In genomic region chr2:155518531-155519270, GRCm38 (mm10) we compare ENCODE assay signal across 8 mouse cellular contexts. TPM values are rescaled to one million over a fixed set of nuclear protein-coding genes. Genes with fewer than 3 reads are reported as not detected.
DNase-seq lines count a peak whose midpoint lies in the region; ATAC-seq and TF ChIP-seq lines count a peak whose summit lies in the region.

No protein-coding gene starts in this region.

- no peak for TF ChIP-seq POLR2A in kidney, adult 2 months (IDR thresholded peaks at IDR 0.05; ENCODE audit: low read depth, low read length)

- DNase-seq in kidney, adult 2 months = peak; percentile 5
- no peak for DNase-seq in kidney, adult 9 months
- DNase-seq in R1 (ENCODE audit: low read depth, low spot score) = peak; percentile 17
- no peak for DNase-seq in hindbrain, embryonic 10.5 days (ENCODE audit: low spot score)
- no peak for DNase-seq in spleen, adult 12 weeks (ENCODE audit: low spot score)
- no peak for DNase-seq in frontal cortex, postnatal 14 days (ENCODE audit: low spot score in 2 of 2)
- DNase-seq in urinary bladder, postnatal 4 days (ENCODE audit: low spot score in 2 of 2) = no peak

- H3K9me3 ChIP-seq in hindbrain, embryonic 10.5 days = no peaks in the 10 kb centered on the region
- no peaks in the 10 kb centered on the region for H3K9me3 ChIP-seq in midbrain, embryonic 13.5 days

- no peak for TF ChIP-seq CTCF in kidney, adult 2 months (conservative IDR thresholded peaks at IDR 0.05; ENCODE audit: insufficient read depth, insufficient read length, low read depth, low read length)

- peak overlapping the region; percentile 69 for H3K9ac ChIP-seq in midbrain, embryonic 13.5 days (replicated peaks)

- no peaks in the 10 kb centered on the region for H3K27me3 ChIP-seq in kidney, adult 2 months (replicated peaks; ENCODE audit: control insufficient read depth, insufficient read depth, low read length)
- H3K27me3 ChIP-seq in hindbrain, embryonic 10.5 days (ENCODE audit: insufficient read depth, poor library complexity, severe bottlenecking) = peaks cover 22% of the 10 kb centered on the region
- H3K27me3 ChIP-seq in midbrain, embryonic 13.5 days = no peaks in the 10 kb centered on the region

- whole genome bisulfite sequencing in kidney, adult 2 months = 21% methylated on average over 18 of the region's 18 CpGs
- 27% methylated on average over 18 of the region's 18 CpGs for WGBS in hindbrain, embryonic 10.5 days
- WGBS in midbrain, embryonic 13.5 days = 26% methylated on average over 18 of the region's 18 CpGs

- H3K36me3 ChIP-seq in kidney, adult 2 months (ENCODE audit: control insufficient read depth, insufficient read depth, low read length) = peaks cover 2% of the 10 kb centered on the region; the same call in 1 of the 2 replicates
- H3K36me3 ChIP-seq in hindbrain, embryonic 10.5 days = no peaks in the 10 kb centered on the region
- no peaks in the 10 kb centered on the region for H3K36me3 ChIP-seq in midbrain, embryonic 13.5 days

- peaks cover 4% of the 10 kb centered on the region; the same call in 1 of the 2 replicates for H3K4me1 ChIP-seq in kidney, adult 2 months (ENCODE audit: control insufficient read depth, insufficient read depth, low read length)
- peaks cover 30% of the 10 kb centered on the region for H3K4me1 ChIP-seq in hindbrain, embryonic 10.5 days (replicated peaks)
- H3K4me1 ChIP-seq in midbrain, embryonic 13.5 days (replicated peaks) = peaks cover 23% of the 10 kb centered on the region

- ATAC-seq in midbrain, embryonic 13.5 days = no peak

- peak overlapping the region; percentile 68 for H3K4me2 ChIP-seq in midbrain, embryonic 13.5 days (replicated peaks)

- peak overlapping the region; percentile 75 for H3K27ac ChIP-seq in kidney, adult 2 months (ENCODE audit: insufficient read depth, low read depth, low read length)
- peak overlapping the region; percentile 87 for H3K27ac ChIP-seq in hindbrain, embryonic 10.5 days
- peak overlapping the region; percentile 78 for H3K27ac ChIP-seq in midbrain, embryonic 13.5 days

- H3K4me3 ChIP-seq in kidney, adult 2 months (ENCODE audit: insufficient read depth, low read depth, low read length) = peak overlapping the region; percentile 63
- H3K4me3 ChIP-seq in hindbrain, embryonic 10.5 days = peak overlapping the region; percentile 78
- peak overlapping the region; percentile 68 for H3K4me3 ChIP-seq in midbrain, embryonic 13.5 days (replicated peaks)

RNA-seq across cellular contexts. Expression of gene Ggt7, which starts 0.7 kb away (rescaled TPM):
- 2.4 and 4.8 TPM in 2 replicates for polyA plus RNA-seq in kidney, adult 2 months (2012; rRNA removed)
- 16.6 and 33.1 TPM in 2 replicates for polyA plus RNA-seq in hindbrain, embryonic 10.5 days (2016; fragmentation: Nextera tagmentation; extraction: Ambion mirVana)
- 62.3 and 65.0 TPM in 2 replicates for polyA plus RNA-seq in midbrain, embryonic 13.5 days (2015; fragmentation: Nextera tagmentation; extraction: Ambion mirVana)

RNA-seq across cellular contexts. Expression of gene Acss2, which starts 1.0 kb away (rescaled TPM):
- 149 and 173 TPM in 2 replicates for polyA plus RNA-seq in kidney, adult 2 months (2012; rRNA removed)
- 15.6 and 19.7 TPM in 2 replicates for polyA plus RNA-seq in hindbrain, embryonic 10.5 days (2016; fragmentation: Nextera tagmentation; extraction: Ambion mirVana)
- 27.5 and 28.0 TPM in 2 replicates for polyA plus RNA-seq in midbrain, embryonic 13.5 days (2015; fragmentation: Nextera tagmentation; extraction: Ambion mirVana)

RNA-seq across cellular contexts. Expression of gene Ncoa6, which starts 45.0 kb away (rescaled TPM):
- polyA plus RNA-seq in kidney, adult 2 months (2012; rRNA removed) = 25.4 and 40.6 TPM in 2 replicates
- polyA plus RNA-seq in hindbrain, embryonic 10.5 days (2016; fragmentation: Nextera tagmentation; extraction: Ambion mirVana) = 19.2 and 22.4 TPM in 2 replicates
- polyA plus RNA-seq in midbrain, embryonic 13.5 days (2015; fragmentation: Nextera tagmentation; extraction: Ambion mirVana) = 30.0 and 34.5 TPM in 2 replicates

Comparison
In these comparisons a context has a peak if more than half of its experiments do, and no peak if none do; other contexts are left out.
1. DNase-seq: peak in kidney, adult 2 months (single experiment) and R1 (single experiment); none in kidney, adult 9 months (single experiment), hindbrain, embryonic 10.5 days (single experiment), spleen, adult 12 weeks (single experiment), frontal cortex, postnatal 14 days (0 of 2) and urinary bladder, postnatal 4 days (0 of 2).
2. Peak in every context shown above with its lines, with median percentiles within 50 percentile points of each other: H3K27ac ChIP-seq and H3K4me3 ChIP-seq.